Mouse (Mus musculus) Muller cell, postnatal 12 days (primary cell): Measurements from ENCODE around the gene Nkx2-5.
A peak's percentile ranks its signal among the peaks of the same experiment; 100 is the strongest.

ENCODE experiments used
- DNase-seq: peaks from one replicate; pipeline ENCODE4 v3.0.0-alpha.2; 2015; ENCODE audit errors: inconsistent ontology term

The Nkx2-5 gene

GRCm38 (mm10) chr17:26844909-26845148 is at the start of gene Nkx2-5:
Nkx2-5 (minus strand) TSS chr17:26845009.
- no peak for DNase-seq

- DNase-seq, result no peak
Measured at GRCm38 (mm10) chr17:26894342-26894741, 49.5 kb upstream of the Nkx2-5 start.

- DNase-seq, result peak; percentile 11
Measured at GRCm38 (mm10) chr17:26893492-26893891, 48.7 kb upstream of the Nkx2-5 start.

DNA sequence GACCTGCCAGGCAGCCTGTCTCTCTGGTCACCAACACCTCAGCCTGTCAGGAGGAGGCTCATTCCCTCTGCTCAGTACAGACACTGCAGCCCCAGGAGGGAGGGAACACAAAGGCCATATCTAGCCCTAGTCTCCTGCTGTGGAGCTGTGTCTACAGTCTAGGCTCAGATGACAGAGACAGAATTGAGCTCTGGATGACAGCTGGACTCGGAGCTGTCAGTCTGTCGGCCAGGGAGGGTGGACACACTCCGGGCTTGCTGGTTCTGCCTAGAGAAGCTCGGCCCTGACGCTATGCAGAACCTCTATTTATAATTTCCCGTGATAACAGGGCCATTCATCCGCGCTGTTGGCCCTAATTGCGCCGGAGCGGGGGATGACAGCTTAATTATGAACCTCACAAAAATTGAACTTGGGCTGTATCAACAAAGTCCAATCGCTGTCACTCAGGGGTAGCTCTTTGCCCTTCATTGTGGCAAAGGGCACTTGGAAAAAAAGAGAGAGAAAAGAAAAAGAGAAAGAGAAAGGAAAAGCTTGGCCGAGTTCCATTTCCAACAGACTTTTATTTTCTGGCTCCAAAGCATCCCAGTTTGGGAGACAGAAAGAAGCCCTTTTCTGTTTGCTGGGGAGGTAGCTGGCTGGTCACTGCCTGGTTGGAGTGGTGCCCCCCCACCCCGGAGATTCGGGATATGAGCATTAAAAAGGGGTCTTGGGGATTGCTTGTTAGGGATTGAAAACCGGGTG is 48.0 kb upstream of the Nkx2-5 start:
- DNase-seq, result peak; percentile 56

- peak; percentile 84 for DNase-seq
Measured at GRCm38 (mm10) chr17:26887926-26888325, 43.1 kb upstream of the Nkx2-5 start.

GRCm38 (mm10) chr17:26886047-26886749 is 41.4 kb upstream of the Nkx2-5 start:
- peak; percentile 84 for DNase-seq

DNA sequence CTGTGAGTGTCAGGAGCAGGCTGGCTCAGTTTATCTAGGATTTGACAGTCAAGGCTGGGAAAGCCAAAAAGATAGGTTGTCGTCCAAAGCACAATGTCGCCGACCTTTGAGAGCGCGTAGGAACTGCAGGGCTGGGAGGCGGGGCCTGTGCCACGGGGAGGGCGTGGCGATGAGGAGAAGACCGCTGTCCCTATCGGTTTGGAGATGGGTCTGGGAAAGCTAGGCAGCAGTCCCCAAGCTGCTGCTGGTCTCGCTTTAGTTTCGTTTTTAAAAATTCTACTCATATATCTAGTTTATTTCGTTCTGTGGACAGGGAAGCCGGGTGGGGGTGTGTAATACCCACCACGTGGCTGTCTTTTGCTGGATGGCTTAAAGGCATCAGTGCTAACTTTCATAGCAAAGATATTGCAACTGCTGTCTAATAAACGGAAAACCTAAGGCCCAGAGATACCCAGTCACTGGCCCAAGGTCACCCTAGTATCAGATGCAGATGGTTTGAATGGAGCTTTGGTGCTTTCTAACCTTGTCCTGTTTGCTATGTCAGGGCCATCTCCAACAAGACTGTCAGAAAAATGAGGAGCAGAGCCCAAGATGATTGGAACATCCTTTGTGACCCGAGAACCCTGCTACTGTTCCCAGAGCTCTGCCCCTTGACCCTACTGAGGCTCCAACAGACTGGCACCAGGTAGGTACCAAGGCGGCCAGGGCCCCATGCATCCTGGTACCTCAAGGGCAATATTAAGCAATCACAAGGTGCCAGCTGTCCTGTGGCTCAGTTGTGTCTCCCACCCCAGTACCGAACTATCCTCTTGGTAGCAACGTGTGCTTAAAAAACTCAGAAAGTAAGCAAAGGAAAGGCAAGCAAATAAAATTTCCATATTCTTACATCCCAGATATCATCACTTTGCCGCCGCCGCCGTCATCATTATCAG is 40.5 kb upstream of the Nkx2-5 start:
- peak; percentile 87 for DNase-seq

GRCm38 (mm10) chr17:26883585-26883984 is 38.8 kb upstream of the Nkx2-5 start:
- DNase-seq, result no peak

DNA sequence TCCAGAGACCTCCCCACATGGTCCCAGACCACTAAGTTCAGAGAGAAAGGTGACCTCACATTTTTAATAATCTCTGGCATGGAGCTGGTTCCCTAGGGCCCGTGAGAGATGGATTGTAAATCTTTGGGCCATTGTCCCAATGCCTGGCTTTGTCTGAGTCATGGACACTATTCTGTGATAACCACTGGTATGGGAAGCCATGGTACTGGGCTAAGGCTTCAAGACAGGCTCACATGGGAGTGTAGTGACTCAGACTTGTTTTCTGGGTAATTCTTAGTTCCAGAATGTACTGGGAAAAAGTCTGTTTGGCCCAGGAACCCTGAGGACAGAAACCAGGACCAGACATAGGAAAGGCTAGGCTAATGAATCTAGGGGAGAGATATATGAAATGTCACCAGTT is 37.9 kb upstream of the Nkx2-5 start:
- peak; percentile 42 for DNase-seq

DNA sequence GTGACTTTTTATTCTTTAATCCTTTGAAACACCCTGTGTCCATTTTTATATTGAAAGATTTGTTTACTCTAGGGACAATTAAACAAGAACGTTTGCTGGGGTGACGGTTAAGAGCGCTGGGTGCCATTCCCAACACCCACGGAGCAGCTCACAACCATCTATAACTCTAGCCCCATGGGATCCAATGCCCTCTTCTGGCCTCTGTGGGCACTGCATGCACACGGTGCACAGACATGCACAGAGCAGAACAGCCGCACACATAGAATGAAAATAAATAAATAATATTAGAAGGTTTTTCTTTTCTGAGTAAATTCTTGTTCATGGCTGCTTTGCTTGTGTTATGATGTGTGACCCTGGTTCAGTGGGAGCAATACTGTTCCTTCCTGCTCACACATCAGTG is 34.4 kb upstream of the Nkx2-5 start:
- no peak for DNase-seq

GRCm38 (mm10) chr17:26877927-26878326 is 33.1 kb upstream of the Nkx2-5 start:
- DNase-seq, result no peak

- no peak for DNase-seq
Measured at GRCm38 (mm10) chr17:26874542-26874941, 29.7 kb upstream of the Nkx2-5 start.

GRCm38 (mm10) chr17:26873502-26873901 is 28.7 kb upstream of the Nkx2-5 start:
- DNase-seq, result no peak

- no peak for DNase-seq
Measured at GRCm38 (mm10) chr17:26872870-26873269, 28.1 kb upstream of the Nkx2-5 start.

DNA sequence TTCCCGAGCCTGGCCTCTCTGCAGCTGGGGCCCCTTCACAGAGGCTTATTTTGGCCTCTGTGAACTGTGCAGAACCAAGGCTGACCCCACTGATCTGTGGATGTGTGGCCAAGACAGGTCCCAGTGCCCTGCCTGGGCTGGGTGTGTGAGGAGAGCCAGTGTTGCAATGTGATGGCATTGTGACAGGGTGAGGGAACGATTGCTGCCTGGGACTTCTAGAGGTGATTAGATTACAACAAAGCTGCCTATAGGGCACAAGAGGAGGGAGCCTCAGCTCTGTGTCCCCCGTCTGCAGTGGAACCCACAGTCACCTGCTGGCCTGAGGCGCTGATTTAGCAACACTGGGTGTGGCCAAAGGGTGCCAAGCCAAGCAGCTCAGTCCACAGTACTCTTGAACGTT is 23.9 kb upstream of the Nkx2-5 start:
- no peak for DNase-seq

- DNase-seq, result no peak
Measured at GRCm38 (mm10) chr17:26865156-26865555, 20.3 kb upstream of the Nkx2-5 start.

DNA sequence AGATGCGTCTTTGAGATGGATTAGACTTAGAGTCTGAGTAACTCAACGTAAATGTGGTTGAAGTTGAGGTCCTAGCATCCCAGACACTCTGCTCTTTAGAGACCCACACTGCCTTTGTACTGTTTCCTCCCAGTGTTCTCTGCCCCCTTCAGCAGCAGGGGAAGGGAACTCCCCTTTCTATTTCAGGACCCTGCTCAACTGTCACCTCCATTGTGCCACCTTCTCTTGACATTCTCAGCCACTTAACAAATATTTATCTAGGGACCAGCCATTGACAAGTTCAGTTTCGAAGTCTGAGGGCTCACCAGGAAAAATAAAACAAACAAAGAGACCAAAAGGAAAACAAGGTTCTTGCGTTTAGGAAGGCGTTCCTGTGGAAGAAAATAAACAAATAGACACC is 19.5 kb upstream of the Nkx2-5 start:
- no peak for DNase-seq

- no peak for DNase-seq
Measured at GRCm38 (mm10) chr17:26861793-26862192, 17.0 kb upstream of the Nkx2-5 start.

DNA sequence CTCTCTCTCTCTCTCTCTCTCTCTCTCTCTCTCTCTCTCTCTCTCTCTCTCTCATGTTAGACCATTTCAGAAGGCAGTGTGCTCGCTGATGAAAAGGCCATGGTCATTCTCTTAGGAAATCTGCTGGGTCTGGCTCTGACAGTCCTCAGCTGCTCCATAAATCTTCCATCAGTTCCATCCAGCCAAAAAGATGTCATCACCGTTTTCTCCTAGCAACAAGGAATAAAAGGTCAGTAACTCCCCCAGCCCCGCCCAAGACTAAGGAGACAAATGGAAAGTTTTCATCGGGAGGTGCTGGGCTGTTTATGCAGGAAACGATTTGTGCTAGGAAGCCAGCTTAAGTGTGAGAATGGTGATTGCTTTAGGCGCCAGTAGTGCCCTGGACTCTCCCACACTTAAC is 16.6 kb upstream of the Nkx2-5 start:
- DNase-seq, result no peak

GRCm38 (mm10) chr17:26860906-26861305 is 16.1 kb upstream of the Nkx2-5 start:
- DNase-seq, result no peak

DNA sequence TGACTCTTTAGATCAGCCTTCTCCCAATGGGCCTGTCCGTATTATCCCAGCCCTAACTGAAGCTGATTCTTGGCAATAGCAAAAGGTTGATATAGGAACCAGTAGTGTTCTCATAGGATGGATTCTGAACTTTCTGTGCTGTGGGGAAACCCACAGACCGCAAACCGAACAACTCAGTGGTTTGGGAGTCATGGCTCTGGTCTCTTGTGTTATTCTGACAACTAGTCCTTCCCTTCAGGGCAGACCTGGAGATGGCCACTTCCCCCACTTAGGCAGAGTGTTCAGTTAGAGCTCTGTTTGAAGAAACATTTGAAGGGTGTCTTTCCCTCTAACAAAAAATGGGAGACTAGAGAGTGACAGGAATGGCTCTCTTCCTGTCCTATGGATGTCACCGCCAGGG is 7.5 kb upstream of the Nkx2-5 start:
- DNase-seq, result no peak

DNA sequence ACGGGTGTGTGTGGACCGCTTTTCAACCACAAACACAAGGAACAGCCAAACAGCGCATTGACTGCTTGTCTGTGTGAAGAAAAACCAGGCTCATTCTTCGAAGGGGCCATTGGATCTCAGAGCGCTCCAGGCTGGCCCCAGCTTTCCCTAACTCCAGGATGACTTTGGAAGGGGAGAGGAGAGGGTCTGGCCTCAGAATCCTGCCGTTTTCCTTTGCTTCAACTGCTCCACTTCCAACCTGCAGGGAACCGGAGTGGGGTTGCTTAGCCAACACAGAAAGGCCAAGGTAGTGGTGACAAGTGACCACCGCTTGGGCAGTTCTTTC is 6.3 kb upstream of the Nkx2-5 start:
- DNase-seq, result no peak
